Mouse (Mus musculus): ENCODE results near the gene Pkp4.

The Pkp4 gene

DNA sequence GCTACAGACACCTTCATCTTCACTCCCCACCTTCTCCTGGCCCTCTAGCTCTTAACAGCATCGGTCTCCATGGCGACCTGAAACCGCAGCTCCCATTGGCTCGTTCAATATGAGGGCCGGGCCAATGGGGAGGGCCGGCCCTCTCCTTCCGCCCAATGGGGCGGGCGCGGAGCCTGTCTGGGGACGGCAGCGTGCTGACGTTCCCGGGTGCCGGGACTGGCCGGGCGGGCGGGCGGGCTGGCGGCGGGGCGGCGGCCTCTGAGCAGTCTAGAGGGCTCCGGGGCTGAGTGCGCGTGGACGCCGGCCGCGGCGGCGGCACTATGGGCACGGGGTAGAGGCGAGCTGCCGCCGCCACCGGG lies at the start of gene Pkp4, which contains the start of gene Ccdc148:
Gene Pkp4 (plus strand): TSS at position 246 of the 359 bp plus-strand sequence.
Gene Ccdc148 (minus strand): TSS at position 79 of the 359 bp plus-strand sequence.
- DNase-seq (ENCODE audit: low spot score): peak; percentile 96

DNA sequence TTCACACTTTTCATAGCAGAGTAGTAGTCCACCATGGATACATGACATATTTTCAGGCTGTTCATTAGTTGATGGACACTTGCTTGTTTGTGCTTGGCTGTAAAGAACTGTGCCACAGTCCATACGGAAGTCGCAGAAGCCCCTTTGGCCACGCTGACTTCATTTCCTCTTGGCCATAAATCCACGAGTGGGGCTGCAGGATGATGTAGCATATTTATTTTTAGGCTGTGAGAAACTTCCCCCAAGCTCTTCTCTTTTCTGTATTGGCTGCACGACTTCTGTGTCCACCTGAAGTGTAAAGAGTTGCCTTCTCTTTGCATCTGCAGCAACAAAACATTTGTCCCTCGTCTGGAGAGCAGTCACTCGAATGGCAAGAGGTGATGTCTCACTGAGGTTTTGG lies 31.6 kb upstream of the Pkp4 start:
- DNase-seq (ENCODE audit: low spot score): no peak

DNA sequence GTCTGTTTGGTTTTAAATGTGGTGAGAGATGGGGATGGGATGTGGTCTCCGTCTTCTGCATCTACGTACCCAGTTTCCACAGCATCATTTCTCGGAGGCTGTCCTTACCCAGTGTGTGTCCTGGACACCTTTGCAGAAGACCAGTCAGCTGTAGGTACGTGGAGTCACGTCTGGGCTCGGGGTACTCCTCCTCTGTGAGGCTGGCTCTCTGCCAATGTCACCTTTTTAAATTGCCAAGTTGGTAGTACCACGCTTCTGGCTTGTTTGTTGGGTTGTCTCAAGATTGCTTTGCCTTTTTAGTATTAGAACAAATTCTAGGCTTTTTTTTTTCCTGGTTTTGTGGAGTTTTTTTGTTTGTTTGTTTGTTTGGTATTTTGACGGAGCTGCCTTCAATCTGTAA lies 30.8 kb upstream of the Pkp4 start:
- DNase-seq (ENCODE audit: low spot score): no peak

DNA sequence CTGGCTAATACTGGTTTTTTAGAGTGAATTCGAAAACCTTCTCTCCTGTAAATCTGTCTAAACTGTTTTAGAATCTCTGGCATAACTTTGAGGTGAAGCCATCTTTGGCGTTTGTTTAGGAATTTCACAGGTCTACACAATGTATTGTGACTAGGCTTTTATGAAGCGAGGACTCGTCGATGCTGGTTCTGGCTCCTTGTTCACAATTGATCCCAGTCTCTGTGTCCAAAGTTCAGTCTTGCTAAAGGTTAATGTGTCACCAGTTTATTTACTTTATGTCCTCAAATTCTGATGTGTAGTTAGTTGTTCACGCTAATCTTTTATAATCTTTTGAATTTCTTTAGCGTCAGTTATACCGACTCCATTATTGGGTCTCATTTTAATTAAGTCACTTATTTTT lies 29.6 kb upstream of the Pkp4 start:
- no peak for DNase-seq (ENCODE audit: low spot score)

DNA sequence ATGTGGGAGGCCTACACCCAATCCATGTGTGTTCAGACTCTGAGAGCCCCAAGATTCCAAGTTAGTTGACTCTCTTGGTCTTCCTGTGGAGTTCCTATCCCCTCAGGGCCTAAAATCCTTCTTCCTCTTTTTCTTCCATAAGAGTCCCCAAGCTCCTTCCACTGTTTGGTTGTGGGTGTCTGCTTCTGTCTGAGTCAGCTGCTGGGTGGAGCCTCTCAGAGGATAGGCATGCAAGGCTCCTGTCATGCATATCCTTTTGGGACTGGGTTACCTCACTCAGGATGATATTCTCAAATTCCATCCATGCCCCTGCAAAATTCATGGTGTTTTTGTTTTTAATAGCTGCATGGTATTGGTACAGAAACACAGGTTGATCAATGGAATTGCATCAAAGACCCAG lies 5.2 kb upstream of the Pkp4 start:
- DNase-seq (ENCODE audit: low spot score): no peak

DNA sequence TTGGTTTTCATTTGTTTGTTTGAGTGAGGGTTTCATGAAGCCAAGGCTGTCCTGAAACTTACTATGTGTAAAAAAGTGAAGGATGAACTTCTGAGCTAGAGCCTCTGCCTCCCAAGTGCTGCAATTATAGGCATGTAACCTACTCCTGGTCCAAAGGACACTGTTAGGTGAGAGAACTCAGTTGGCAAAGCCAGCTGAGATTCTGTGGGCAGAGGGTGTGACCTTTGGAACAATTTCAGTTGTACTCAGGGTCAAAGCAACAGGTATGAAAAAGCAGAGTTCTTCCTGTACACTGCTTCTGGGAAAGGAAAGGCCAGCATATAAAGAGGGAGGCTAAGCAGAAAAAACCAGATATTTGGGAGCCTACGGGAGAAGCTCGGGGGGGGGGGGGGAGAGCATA lies 2.5 kb upstream of the Pkp4 start:
- DNase-seq (ENCODE audit: low spot score): no peak

DNA sequence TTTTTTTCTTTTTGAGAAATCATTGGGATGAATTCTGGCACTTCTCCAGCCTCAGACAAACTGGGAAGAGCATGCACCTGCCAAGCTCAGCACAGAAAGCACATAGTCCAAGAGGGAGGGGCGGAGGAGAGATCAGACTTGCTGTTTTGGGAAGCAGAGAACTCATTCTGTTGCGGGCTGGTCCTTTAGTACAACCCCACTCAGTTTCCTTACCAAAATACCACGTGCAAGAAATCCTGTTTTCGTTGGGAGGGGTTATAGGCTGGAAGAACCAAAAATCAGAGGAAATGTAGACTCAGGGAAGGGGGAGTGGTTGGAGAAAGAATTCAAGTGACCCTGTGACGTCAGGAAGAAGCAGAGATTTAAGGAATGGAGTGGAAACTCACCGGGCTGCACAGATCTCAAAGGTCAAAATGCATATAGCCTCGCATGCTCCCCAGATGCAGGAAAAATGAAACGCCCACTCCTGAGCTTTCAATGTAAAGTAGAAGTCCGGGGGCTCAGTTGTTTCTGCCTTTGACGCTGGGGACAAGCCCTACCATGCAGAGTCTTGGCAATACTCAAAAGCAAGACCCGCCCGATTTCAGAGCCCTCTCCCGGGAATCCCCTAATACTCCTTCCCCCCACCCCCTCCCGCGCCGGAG lies 567 bp upstream of the Pkp4 start:
- no peak for DNase-seq (ENCODE audit: low spot score)

DNA sequence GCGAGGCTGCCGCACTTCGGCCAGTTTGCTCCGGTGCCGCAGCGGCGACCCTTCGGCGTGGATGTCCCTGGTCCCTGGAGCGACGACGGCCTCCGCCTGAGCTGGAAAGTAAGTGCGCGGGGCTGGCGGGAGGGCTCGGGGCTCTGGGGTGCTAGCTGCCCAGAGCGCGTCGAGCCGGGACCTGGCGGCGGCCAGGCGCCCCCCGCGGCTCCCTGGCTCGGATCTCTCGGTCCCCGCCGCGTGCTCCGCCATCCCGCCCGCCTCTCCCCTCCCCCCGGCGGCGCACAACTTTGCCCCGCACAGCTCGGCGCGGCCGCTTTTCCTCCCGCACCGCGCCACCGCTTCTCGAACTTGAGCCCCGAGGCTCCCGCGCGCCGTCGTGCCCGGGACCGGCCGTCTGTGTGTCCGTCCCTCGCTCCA lies 381 bp downstream of the Pkp4 start:
- no peak for DNase-seq (ENCODE audit: low spot score)

DNA sequence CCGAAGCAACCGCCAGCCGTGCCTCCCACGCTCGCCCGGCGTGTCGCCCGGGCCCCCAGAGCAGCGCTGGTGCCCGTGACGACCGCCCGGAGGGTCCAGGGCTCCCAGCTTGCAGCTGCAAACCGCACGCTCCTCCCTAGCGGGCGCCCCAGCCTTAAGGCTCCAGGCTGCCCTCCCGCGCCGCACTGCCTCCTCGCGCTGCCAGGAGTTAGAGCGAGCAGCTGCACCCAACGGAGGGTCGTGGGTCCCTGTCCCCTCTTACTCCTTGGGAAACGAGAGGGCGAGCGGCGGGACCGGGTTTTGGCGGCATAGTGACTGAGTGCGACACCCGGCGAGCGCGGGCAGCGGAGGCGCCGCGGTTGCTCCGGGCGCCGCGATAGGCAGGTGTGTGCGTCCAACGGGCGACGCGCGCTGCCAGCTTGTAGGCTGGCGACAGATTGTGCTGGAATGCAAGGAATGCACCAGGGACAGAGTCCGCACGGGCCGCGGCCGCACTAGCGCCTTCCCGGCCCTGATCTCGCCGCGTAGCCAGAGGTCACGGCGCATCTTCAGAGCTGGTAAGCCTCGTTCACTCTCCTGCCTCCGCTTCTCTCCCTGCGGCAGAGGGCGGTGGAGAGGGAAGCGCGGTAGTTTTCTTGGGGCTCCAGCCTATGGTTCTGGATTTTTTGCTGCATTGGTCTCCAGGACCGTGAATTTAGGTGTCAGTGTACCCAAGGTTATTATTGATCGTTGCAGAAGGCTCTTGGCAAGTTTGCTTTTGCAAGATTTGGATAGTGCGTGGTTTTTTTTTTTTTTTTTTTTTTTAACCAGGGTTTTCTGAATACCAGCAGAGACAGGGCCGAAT lies 1.0 kb downstream of the Pkp4 start:
- DNase-seq (ENCODE audit: low spot score): peak; percentile 75

DNA sequence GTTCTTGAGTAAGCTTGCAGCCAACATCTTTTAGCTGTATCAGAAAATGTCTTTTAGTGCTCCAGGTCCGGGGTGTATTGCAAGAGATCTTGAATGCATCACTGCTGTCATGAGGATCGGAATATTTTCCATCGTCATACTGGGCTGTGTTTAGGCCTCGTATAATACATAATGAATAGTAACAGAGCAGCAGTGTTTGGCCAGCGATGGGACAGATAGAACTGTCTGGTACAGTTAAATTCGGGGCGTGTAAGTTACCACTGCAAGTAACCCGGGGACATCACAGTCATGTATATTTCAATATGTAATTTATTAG lies 1.6 kb downstream of the Pkp4 start:
- DNase-seq (ENCODE audit: low spot score): no peak

DNA sequence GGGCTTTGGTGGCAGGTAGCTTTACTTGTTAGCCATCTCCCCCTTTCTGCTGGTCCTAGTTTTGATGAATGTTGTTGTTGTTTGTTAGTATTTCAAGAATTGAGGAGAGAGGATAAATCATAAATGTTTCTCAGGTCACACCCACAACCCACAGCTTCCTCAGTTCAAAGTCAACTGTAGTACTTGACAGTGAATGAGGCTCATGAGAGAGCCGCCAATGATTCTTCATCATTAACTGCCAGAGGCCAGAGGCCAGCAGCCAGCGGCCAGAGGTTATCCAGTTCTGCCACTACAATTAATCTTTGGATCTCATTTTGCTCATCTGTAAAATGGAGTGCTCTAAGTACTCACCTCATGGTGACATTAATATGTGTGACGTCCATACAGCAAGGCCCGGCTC lies 6.3 kb downstream of the Pkp4 start:
- DNase-seq (ENCODE audit: low spot score): no peak

DNA sequence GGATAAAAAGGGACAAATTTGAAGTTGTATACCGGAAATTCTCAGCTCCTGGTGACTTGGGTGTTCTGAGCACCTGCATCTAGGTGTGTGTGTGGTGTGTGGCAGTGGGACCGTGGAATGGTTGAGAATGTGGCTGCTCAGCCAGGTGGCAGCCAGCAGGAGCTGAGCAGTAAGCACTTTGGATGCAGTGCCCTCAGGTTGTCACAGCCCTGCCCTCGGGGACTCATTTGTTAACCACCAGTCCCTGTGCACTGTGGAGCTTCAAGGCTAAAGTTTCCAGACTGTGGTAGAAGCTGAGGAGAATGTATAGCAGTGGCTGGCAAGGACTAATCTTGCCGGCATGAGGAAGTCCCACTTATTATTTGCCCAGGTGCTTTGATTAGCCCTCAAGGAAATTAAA lies 7.2 kb downstream of the Pkp4 start:
- DNase-seq (ENCODE audit: low spot score): no peak

DNA sequence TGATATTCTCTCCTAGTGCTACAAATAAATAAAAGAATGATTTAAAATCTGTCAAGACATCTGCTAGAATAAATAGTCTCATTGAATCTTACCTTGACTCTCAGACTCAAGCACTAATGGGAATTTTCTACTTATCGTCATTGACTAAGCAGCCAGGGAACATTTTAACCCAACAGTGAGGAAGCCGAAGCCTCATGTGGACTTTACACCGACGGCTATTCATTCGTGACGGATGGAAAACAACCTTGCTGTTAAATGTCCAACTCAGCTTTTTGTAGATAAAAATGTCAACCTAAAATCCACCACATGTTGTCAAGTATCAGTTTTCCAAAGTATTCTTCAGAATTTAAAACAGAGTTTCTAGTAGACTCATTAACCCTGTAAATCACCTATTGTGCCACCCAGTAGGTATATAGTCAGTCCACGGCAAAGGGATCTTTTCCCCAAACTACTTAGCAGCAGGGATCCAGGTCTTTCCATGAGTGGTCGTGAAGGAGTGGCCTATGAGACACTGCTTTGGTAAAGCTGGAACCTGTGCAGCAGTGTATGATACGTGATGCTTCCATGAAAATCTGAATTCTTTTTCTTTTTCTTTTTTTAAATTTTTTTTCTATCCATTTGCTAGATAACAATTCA lies 9.0 kb downstream of the Pkp4 start:
- no peak for DNase-seq (ENCODE audit: low spot score)

DNA sequence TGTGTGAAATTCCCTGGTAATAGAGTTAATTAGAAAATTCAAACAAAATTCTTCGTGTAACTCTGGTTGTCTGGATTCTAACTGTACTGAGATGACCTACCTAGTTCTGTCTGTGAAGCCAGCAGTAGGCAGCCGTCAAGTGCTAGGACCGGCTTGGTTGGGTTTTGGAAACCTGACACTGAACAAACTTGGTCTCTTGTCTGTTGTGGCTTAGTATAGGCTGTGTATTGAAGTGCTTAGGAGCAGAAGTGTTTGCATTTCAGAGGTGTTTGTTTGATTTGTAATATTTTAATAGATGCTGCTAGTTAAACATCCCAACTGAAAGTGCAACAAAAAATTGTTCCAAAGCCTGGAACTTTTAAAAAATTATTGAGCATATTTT lies 9.5 kb downstream of the Pkp4 start:
- DNase-seq (ENCODE audit: low spot score): no peak

DNA sequence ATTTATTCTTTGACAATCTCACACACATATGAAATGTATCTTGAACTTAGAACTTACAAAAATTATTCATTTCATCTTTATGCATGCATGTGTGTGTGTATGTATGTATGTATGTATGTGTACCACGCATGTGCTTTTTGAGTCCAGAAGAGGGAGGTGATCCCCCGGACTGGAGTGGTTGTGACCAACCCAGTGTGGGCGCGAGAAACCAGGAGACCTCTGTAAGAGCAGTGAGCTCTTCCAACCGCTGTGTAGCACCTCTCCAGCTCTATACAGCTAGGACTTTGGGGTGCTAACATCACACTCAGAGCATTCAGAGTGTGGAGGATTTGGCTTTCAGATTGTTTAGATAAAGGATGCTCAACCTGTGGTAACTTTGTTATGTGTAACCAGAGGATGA lies 9.9 kb downstream of the Pkp4 start:
- no peak for DNase-seq (ENCODE audit: low spot score)

DNA sequence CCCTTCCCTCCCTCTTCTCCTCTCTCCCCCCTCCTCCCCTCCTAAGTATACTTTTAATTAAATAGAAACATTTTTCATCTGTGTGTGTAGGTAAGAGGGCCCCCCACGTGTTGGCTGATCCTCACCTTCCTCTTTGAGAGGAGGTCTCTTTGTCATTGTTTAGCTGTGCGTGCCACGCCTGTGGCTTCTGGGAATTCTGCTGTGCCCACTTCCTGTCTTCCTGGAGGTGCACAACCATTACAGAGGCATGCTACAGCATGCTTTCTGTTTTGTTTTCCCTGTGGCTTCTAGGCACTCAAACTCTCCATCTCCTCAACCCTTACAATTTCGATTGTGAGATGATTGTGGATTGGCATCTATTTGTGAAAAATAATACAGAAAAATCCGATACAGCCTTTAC lies 10.9 kb downstream of the Pkp4 start:
- no peak for DNase-seq (ENCODE audit: low spot score)

DNA sequence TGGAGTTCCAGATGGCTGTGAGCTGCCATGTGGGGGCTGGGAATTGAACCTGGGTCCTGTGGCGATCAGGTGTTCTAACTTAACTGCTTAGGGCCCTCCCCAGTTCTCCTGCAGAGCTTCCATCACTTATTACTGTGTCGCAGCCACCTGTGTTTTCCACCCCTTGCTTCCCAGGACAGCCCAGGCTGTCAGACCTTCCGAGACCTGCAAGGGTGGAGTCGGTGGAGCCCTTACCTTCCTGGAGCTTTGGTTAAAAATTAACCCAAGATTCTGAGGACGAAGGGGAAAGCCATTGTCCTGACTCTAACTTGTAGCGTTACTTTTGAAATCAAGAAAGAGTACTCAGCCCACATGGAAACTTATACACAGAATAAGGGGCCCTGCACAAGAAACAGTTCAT lies 15.3 kb downstream of the Pkp4 start:
- DNase-seq (ENCODE audit: low spot score): no peak

DNA sequence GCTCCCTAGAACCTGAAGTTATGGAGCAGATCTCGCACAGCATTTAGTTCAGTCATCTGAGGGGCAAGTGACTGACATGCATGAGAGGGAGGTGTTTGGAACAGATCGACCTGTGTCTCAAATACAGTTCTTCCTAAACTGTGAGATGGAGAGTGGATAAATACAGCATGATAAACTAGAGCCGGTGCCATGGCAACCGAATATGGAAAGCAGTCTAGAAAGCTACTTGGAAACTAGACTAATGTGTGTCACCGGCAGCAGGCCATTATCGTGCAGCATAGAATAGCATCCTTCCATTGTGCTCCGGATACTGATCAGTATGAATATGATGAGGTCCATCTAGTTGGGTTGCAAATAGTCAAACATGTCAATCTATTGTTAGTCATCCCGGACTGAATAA lies 17.5 kb downstream of the Pkp4 start:
- peak; percentile 23 for DNase-seq (ENCODE audit: low spot score)

DNA sequence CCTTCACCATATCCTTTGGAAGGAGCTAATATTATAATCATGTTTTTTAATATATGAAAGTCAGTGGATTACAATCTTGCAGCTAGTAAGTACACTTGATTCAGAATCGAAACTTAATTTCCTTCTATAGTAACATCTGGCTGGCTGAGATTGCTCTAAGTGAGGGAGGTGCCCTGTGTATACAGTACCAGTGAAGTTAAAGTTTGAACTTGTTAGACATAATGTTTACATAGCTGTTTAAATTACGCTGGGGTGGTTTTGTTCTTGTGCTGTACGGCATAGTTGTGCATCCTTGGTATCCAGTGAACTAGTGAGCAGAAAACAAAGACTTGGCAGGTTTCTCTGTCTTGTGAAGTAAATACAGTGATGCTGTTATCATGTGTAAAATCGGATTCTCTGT lies 18.3 kb downstream of the Pkp4 start:
- DNase-seq (ENCODE audit: low spot score): no peak

DNA sequence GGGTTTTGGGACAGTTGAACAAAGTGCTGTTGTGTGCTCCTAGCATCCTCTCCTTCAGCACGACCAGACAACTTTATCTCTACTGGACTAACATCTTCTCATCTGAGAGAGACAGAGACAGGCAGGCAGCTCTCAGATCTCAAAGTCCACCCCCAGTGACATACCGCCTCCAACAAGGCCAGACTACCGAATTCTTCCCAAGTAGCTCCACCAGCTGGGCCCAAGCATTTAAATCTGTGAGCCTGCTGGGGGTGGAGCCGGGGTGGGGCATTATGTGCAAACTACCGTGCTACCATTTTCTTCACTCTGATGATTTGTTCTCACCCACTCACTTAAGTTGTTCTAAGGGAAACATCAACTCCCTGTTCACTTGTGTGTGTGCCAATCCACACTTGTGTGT lies 18.8 kb downstream of the Pkp4 start:
- no peak for DNase-seq (ENCODE audit: low spot score)

DNA sequence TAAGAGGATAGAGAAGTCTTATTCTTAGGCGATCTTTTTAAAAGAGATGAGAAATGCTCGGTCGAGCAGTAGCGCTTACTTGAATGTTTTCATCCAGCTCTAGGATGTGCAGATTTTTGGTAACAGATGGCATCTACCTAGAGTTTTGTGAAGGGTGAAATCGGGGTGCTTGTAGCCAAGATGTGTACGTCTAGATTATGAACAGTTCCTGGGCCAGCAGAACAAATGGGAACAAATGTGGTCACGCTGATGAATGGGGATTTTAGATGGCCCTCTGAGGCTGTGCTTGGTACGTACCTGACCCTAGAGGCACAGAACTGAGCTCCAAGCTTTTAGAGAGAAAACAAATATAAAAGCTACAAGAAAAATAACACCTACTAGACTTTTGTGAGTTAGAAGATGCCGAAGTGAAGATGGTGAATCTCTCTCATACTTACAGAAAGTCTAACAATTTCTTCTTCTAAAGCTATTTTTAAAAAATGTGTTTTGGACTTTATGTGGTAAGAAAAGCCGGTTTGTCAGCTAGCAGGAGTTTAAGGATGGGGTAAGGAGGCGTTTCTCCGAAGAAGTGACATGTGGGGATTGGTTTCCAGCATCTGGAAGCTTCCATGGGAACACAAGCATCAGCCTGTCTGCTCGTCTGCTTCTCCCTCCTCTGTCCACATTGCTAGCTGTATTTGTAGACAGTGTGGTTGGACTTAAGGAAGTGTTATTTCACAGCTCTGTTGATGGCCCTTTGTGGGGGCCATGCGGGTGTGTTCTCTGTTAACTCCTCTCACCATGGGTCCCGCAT lies 20.9 kb downstream of the Pkp4 start:
- DNase-seq (ENCODE audit: low spot score): no peak

DNA sequence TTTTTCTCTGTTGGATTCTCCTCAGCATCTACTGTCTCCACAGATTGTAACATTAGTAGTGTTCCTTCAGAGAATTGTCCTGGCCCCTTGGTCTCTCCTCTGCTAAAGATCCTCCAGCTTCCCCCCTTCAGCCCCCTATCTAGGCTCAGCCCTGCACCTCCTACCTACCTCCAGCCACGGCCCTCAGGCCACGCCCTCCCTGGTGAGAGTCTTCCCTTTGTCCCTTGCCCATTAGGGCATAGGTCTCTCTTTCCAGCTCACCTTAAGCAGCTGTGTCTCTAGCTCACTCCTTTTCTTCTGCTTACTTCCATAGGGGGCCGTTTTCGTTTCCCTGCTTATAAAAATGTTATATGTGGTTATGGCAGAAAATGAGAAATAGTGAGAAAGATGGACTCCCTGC lies 22.9 kb downstream of the Pkp4 start:
- no peak for DNase-seq (ENCODE audit: low spot score)
